Mouse (Mus musculus) lung, adult 2 months (tissue): ENCODE results near the gene Btbd9.

Experiments
- CTCF ChIP-seq: fragments of 200-500 bp; IDR thresholded peaks from 2 replicates; pipeline ENCODE4 v1.5.1; 2011; ENCODE audit warnings: mild to moderate bottlenecking, low read length, control low read depth; ENCODE audit not compliant: insufficient read depth
- POLR2A ChIP-seq: fragments of 200-500 bp; IDR thresholded peaks from 2 replicates; pipeline ENCODE4 v1.6.1; 2011; ENCODE audit warnings: low read depth, mild to moderate bottlenecking, control low read depth, low read length, borderline replicate concordance; ENCODE audit errors: extremely low read depth

GRCm38 (mm10) chr17:30512531-30512930, 63.8 kb downstream of the Btbd9 start:
- no peak for TF ChIP-seq POLR2A
- no peak for TF ChIP-seq CTCF
